Mouse (Mus musculus): ENCODE results near the gene Prep.
"Not testable (repeated sequence)": the region's sequence is repeated elsewhere in the genome, so short reads cannot be mapped to it uniquely, and the experiment has no call there.

Prep gene

GRCm38 (mm10) chr10:45174345-45174744 lies 107.3 kb downstream of the Prep start:
- TF ChIP-seq GATA4 (IDR thresholded peaks at IDR 0.05; ENCODE audit: insufficient replicate concordance, low read length), result no peak

GRCm38 (mm10) chr10:45177798-45178197 lies 110.8 kb downstream of the Prep start, which contains the start of gene Popdc3:
Popdc3 (plus strand) TSS chr10:45178098.
- TF ChIP-seq GATA4 (IDR thresholded peaks at IDR 0.05; ENCODE audit: insufficient replicate concordance, low read length), result not testable (repeated sequence)

- no peak for TF ChIP-seq GATA4 (IDR thresholded peaks at IDR 0.05; ENCODE audit: insufficient replicate concordance, low read length)
Observed at GRCm38 (mm10) chr10:45180677-45181326, 113.8 kb downstream of the Prep start.

- no peak for TF ChIP-seq GATA4 (IDR thresholded peaks at IDR 0.05; ENCODE audit: insufficient replicate concordance, low read length)
Observed at GRCm38 (mm10) chr10:45181344-45181743, 114.3 kb downstream of the Prep start.

GRCm38 (mm10) chr10:45185457-45185856 lies 118.5 kb downstream of the Prep start:
- no peak for TF ChIP-seq GATA4 (IDR thresholded peaks at IDR 0.05; ENCODE audit: insufficient replicate concordance, low read length)

GRCm38 (mm10) chr10:45193330-45194310 lies 126.6 kb downstream of the Prep start:
- no peak for TF ChIP-seq GATA4 (IDR thresholded peaks at IDR 0.05; ENCODE audit: insufficient replicate concordance, low read length)

- no peak for TF ChIP-seq GATA4 (IDR thresholded peaks at IDR 0.05; ENCODE audit: insufficient replicate concordance, low read length)
Observed at GRCm38 (mm10) chr10:45194531-45194930, 127.5 kb downstream of the Prep start.

GRCm38 (mm10) chr10:45204582-45204981 lies 137.6 kb downstream of the Prep start:
- TF ChIP-seq GATA4 (IDR thresholded peaks at IDR 0.05; ENCODE audit: insufficient replicate concordance, low read length), result no peak

- no peak for TF ChIP-seq GATA4 (IDR thresholded peaks at IDR 0.05; ENCODE audit: insufficient replicate concordance, low read length)
Observed at GRCm38 (mm10) chr10:45210201-45210600, 143.2 kb downstream of the Prep start.

GRCm38 (mm10) chr10:45216676-45217075 lies 149.7 kb downstream of the Prep start:
- no peak for TF ChIP-seq GATA4 (IDR thresholded peaks at IDR 0.05; ENCODE audit: insufficient replicate concordance, low read length)
